Mouse (Mus musculus) testis, postnatal 10 days (tissue): Measurements from ENCODE around the gene A230050P20Rik.
"Not testable (repeated sequence)": the region's sequence is repeated elsewhere in the genome, so short reads cannot be mapped to it uniquely, and the experiment has no call there.

ENCODE experiments used
- DNase-seq: peaks from one replicate; pipeline ENCODE4 v3.0.0; 2021; ENCODE audit warnings: low spot score

A230050P20Rik gene

GRCm38 (mm10) chr9:20868448-20869001, at the start of gene A230050P20Rik:
Gene A230050P20Rik (plus strand): TSS chr9:20868642.
- DNase-seq, result peak; percentile 82

DNA sequence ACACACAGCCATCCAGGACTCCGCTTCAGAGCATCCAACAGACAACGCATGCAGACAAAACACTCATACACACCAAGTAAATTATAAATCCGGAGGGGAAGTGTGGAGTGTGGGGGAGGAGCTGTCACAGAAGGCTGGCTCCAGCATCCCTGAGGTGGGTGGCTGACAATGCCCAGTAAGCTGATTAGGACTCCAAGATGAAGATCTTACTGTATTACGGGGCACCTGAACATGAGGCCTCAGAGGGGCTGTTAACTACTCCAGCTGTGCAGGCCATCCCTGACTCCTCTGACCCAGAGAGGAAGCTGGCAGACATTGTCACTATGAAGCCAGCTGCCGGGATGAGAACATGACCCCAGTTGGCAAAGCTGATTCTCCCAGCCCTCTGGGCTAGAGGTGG, 48.4 kb upstream of the A230050P20Rik start:
- DNase-seq, result no peak

DNA sequence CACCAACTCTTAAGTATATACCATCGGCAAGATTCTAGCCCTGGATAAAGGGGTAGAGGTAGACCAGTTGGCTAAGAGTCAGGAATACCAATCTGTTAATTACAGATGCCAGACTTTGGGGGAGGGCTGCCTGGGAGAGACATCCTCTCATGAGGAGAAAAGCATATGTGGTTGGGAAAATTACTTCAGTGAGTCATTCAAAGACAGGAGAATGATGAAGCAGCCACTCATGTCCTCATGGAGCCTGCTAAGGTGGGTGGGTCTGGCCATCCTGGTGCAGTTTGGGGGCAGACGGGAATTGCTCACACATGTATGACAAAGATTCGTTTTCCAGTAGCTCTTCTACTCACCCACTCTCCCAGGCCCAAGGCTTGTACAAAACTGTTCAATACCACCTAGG, 45.6 kb upstream of the A230050P20Rik start:
- DNase-seq, result no peak

- no peak for DNase-seq
These were observed 42.7 kb upstream of the A230050P20Rik start for GRCm38 (mm10) chr9:20825781-20826180.

- DNase-seq, result no peak
These were observed 40.3 kb upstream of the A230050P20Rik start for GRCm38 (mm10) chr9:20828127-20828526.

- peak; percentile 98 for DNase-seq
These were observed 37.4 kb upstream of the A230050P20Rik start for GRCm38 (mm10) chr9:20830901-20831643.

DNA sequence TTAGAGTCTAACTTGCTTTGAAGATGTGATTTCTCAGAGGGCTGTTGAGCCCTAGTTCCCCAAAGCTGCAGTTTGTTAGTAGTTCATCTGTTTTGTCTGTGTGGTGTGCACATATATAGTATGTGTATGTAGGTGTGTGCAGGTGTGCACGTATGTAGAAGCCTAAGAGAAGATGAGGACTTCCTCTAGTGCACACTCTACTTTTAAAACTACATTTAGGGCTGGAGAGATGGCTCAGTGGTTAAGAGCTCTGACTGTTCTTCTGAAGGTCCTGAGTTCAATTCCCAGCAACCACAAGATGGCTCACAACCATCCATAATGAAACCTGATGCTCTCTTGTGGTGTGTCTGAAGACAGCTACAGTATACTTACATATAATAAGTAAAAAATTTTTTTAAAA, 33.6 kb upstream of the A230050P20Rik start:
- DNase-seq, result no peak

DNA sequence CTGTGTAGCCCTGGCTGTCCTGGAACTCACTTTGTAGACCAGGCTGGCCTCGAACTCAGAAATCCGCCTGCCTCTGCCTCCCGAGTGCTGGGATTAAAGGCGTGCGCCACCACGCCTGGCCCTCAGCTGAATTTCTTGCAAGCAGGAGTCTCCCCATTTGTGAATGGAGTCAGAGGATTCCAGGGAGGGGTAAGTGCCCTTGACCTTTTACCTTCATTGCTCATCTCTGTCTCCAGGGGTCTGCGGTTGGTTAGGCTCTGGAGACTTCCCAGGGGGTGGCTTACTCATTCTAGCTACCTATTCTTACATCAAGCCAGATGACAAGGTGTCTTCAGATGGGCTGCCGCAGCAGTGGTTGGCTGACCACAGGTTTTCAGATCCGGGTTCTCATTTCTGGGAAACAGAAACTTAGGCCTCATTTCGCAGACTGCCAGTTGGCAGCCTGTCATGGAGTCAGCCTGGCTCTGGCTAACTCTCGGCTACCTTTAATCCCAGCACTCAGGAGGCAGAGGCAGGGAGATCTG, 32.9 kb upstream of the A230050P20Rik start:
- DNase-seq, result not testable (repeated sequence)

DNA sequence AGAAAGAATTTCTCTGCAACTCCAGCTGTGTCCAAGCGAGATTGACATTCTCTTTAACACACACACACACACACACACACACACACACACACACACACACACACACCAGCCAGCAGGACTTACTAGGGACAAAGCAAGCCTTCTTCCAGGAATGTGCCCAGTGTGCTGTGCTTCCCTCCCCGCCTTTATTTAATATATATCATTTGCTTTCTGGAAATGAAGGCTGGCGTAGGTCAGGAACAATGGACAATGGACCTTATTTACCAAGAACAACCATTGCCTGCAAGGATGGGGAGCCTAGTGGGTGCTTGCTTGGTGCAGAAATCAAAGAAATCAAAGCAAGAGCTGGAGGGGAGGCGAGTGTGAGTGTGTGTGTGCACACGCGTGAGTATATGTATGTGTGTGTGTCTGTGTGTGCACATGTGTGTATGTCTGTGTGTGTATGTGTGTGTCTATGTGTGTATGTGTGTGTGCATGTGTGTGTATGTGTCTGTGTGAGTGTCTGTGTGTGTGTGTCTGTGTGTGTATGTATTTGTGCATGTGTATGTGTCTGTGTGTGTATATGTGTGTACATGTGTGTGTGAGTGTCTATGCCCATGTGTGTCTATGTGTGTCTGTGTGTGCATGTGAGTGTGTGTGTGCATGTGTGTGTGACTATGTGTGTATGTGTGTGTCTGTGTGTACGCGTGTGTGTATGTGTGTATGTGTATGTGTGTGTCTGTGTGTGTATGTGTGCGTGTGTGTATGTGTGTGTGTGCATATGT, 31.1 kb upstream of the A230050P20Rik start:
- DNase-seq, result no peak

DNA sequence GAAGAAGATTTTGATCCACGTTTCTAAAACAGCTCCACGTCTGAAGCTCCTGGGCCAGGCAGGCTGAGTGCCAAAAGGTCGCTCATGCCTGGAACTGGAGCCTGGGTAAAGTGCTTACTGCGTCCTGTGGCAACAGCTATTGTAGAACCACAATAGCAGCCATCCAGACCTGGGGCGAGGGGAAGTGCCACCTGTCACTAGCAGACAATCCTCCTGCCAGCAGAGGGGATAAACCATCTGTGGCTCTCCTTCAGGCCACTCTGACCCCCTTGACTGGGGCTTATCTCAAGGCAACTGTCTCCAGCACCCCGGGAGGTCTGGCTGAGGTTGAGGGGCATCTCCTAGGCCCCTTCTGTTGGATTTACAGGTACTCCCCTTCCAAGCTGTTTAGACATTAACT, 29.5 kb upstream of the A230050P20Rik start:
- no peak for DNase-seq

DNA sequence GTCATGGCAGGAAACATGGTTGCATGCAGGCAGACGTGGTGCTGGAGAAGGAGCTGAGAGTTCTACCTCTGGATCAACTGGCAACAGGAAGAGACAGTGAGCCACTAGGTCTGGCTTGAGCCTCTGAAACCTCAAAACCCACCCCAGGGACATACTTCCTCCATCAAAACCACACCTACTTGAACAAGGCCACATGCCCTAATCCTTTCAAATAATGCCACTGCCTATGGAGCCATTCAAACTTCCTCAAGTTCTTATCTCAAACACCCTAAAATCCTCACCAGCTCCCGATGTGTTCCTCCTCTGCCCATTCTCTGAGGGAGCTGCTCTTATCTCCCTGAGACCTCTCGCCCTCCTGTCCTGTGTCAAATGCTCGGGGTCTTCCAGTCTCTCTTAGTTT, 26.2 kb upstream of the A230050P20Rik start:
- DNase-seq, result no peak

DNA sequence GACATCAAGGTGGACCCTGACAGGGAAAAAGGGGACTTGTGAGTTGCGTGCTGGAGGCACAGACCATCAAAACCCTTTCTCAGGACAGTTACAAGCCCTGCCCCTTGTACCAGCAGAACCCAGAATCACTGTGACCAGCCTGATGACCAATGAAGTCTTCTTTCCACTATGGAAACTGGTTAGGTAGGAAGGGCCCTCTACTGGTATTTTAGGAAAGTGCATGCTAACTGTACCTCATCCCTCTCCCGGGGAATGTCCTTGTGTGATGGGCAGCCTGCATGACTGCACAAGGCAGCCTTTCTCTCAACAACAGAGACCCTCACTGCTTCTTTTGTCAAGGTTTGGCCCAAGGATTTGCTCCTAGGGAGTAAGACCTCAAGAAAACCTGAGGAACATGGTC, 25.8 kb upstream of the A230050P20Rik start:
- DNase-seq, result no peak

- no peak for DNase-seq
These were observed 18.3 kb upstream of the A230050P20Rik start for GRCm38 (mm10) chr9:20850179-20850578.

GRCm38 (mm10) chr9:20857131-20857530, 11.3 kb upstream of the A230050P20Rik start:
- DNase-seq, result peak; percentile 68

- no peak for DNase-seq
These were observed 8.5 kb upstream of the A230050P20Rik start for GRCm38 (mm10) chr9:20859926-20860325.

DNA sequence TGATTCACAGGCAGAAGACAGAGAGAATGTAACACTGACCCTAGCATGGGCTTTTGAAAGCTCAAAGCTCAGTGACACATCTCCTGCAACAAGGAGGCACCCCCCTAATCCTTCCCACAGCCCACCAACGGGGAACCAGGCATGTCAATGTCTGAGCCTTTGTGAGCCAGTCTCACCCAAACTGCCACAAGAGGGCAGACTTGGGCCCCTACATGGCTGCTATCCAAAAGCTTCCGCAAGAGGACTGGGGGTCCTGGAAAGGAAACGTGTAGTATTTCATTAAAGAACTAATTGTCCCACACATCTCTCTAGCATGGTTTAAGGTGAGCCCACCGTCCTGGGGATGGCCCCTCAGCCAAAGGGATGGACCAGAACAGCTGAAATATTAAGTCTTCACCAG, 6.6 kb upstream of the A230050P20Rik start:
- DNase-seq, result peak; percentile 61

DNA sequence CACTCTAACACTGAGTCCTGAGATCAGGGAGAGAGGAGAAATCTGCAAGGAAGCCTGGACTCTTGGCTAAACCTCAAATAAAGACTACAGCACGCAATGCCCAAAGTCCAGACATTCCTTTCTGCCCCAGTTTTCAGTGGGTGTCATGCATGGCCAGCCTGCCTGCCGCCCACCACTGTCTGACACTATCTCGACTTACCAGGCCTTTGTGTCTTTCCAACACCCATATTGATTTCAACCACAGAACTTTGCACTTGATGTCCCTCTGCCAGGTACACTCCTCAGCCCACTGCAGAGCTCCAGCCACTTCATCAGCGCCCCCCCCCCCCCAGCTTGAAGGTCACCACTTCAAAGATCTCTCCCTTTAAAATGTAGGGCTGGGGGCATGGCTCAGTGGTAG, 6.2 kb upstream of the A230050P20Rik start:
- DNase-seq, result no peak

GRCm38 (mm10) chr9:20866879-20867278, 1.6 kb upstream of the A230050P20Rik start:
- DNase-seq, result no peak

GRCm38 (mm10) chr9:20869246-20869645, 804 bp downstream of the A230050P20Rik start:
- DNase-seq, result peak; percentile 48

GRCm38 (mm10) chr9:20870211-20871173, 2.0 kb downstream of the A230050P20Rik start:
- no peak for DNase-seq

DNA sequence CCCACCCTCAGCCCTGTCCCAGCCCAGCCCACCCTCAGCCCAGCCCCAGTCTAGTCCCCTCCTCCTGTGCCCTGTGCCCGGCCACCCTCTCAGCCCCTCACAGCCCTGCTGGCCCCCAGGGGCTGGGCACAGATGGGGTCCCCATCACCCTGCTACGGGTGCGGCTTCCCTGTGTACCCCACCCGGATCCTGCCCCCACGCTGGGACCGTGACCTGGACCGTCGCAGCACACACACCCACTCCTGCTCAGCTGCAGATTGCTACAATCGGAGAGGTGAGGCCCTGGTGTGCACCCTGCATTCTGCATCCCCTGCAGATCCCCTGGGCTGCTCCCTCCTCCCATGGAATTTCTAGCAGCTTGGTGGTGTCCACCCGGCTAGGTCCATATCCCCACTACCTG, 4.5 kb downstream of the A230050P20Rik start:
- DNase-seq, result no peak

- no peak for DNase-seq
These were observed 5.1 kb downstream of the A230050P20Rik start for GRCm38 (mm10) chr9:20873521-20873920.
